Mouse (Mus musculus) left cerebral cortex, adult 18-20 months (tissue): ENCODE measurements around the gene Krtap9-1. TPM values are rescaled to one million over a fixed set of nuclear protein-coding genes. Genes with fewer than 3 reads are reported as not detected.
"Not testable (repeated sequence)": the region's sequence is repeated elsewhere in the genome, so short reads cannot be mapped to it uniquely, and the experiment has no call there.

ENCODE experiments used
- DNase-seq, 2 experiments: peaks; one replicate each; pipeline ENCODE4 v3.0.0; 2021 to 2022; ENCODE audit warnings: low spot score in 2 of 2, mixed read lengths in 1 of 2
- long read RNA-seq, 2 experiments: library from polyadenylated mRNA; stranded (forward); transcript quantifications; one replicate each; pipeline ENCODE4 v2.0.0; 2021
- total RNA-seq, 2 experiments: library from RNA; stranded (reverse); gene quantifications; 2 replicates each; pipeline ENCODE4 v1.2.3; 2021

Gene Krtap9-1
- not detected for total RNA-seq
- long read RNA-seq, experiment 1, result 0 reads
- long read RNA-seq, experiment 2, result 0 reads

GRCm38 (mm10) chr11:99873089-99873488, at the start of gene Krtap9-1:
Gene Krtap9-1, plus strand, starts transcription at chr11:99873389.
- DNase-seq, result not testable (repeated sequence)

- DNase-seq, result no peak
Observed at GRCm38 (mm10) chr11:99837966-99838365, 35.2 kb upstream of the Krtap9-1 start, which contains the start of gene 2300003K06Rik. Gene 2300003K06Rik, minus strand, starts transcription at chr11:99838066.

GRCm38 (mm10) chr11:99842185-99842584, 31.0 kb upstream of the Krtap9-1 start:
- DNase-seq, result no peak

- no peak for DNase-seq
Observed at GRCm38 (mm10) chr11:99846746-99847145, 26.4 kb upstream of the Krtap9-1 start.

- DNase-seq, result no peak
Observed at GRCm38 (mm10) chr11:99851508-99851907, 21.7 kb upstream of the Krtap9-1 start, which contains the start of gene Krtap4-16. Gene Krtap4-16, minus strand, starts transcription at chr11:99851608.

- no peak for DNase-seq
Observed at GRCm38 (mm10) chr11:99854121-99854520, 19.1 kb upstream of the Krtap9-1 start.

- DNase-seq, result no peak
Observed at GRCm38 (mm10) chr11:99857617-99858016, 15.6 kb upstream of the Krtap9-1 start, which contains the start of gene Gm11568. Gene Gm11568, plus strand, starts transcription at chr11:99857917.

GRCm38 (mm10) chr11:99858761-99859160, 14.4 kb upstream of the Krtap9-1 start:
- no peak for DNase-seq

- not testable (repeated sequence) for DNase-seq
Observed at GRCm38 (mm10) chr11:99864176-99864575, 9.0 kb upstream of the Krtap9-1 start, which contains the start of gene Gm11559. Gene Gm11559, plus strand, starts transcription at chr11:99864476.

GRCm38 (mm10) chr11:99878887-99879286, 5.7 kb downstream of the Krtap9-1 start, which contains the start of gene Gm11567:
Gene Gm11567, plus strand, starts transcription at chr11:99879187.
- not testable (repeated sequence) for DNase-seq

- no peak for DNase-seq
Observed at GRCm38 (mm10) chr11:99907620-99908019, 34.4 kb downstream of the Krtap9-1 start, which contains the start of gene Krtap31-1. Gene Krtap31-1, plus strand, starts transcription at chr11:99907920.

- no peak for DNase-seq
Observed at GRCm38 (mm10) chr11:99914451-99914850, 41.3 kb downstream of the Krtap9-1 start, which contains the start of gene Gm11565. Gene Gm11565, plus strand, starts transcription at chr11:99914751.

Other genes with a start within 250 kb of the Krtap9-1 start
- gene Krtap4-1, start 245.2 kb upstream of the Krtap9-1 start, total RNA-seq, result not detected
- gene Krtap4-2, start 238.3 kb upstream of the Krtap9-1 start, total RNA-seq, result not detected
- gene Krtap4-7, start 229.3 kb upstream of the Krtap9-1 start, total RNA-seq, result not detected
- gene Gm11555, start 223.2 kb upstream of the Krtap9-1 start, total RNA-seq, result not detected
- gene Gm11563, start 214.4 kb upstream of the Krtap9-1 start, total RNA-seq, result not detected
- not detected for gene Krtap4-6, start 207.4 kb upstream of the Krtap9-1 start, total RNA-seq
- gene Gm14190, start 182.6 kb upstream of the Krtap9-1 start, total RNA-seq, result not detected
- not detected for gene Gm14180, start 139.1 kb upstream of the Krtap9-1 start, total RNA-seq
- gene Gm11595, start 100.5 kb upstream of the Krtap9-1 start, total RNA-seq, result not detected
- gene Krtap4-8, start 92.7 kb upstream of the Krtap9-1 start, total RNA-seq, result not detected
- gene Krtap4-9, start 88.2 kb upstream of the Krtap9-1 start, total RNA-seq, result not detected
- gene Gm11596, start 79.9 kb upstream of the Krtap9-1 start, total RNA-seq, result not detected
- gene Gm11569, start 74.5 kb upstream of the Krtap9-1 start, total RNA-seq, result not detected
- not detected for gene Gm11554, start 68.9 kb upstream of the Krtap9-1 start, total RNA-seq
- not detected for gene Krtap4-13, start 63.5 kb upstream of the Krtap9-1 start, total RNA-seq
- not detected for gene Gm11564, start 57.7 kb upstream of the Krtap9-1 start, total RNA-seq
- gene 2300003K06Rik, start 35.3 kb upstream of the Krtap9-1 start, total RNA-seq, result not detected
- not detected for gene Krtap4-16, start 21.8 kb upstream of the Krtap9-1 start, total RNA-seq
- gene Gm11568, start 15.5 kb upstream of the Krtap9-1 start, total RNA-seq, result not detected
- not detected for gene Gm11559, start 8.9 kb upstream of the Krtap9-1 start, total RNA-seq
- gene Gm11567, start 5.8 kb downstream of the Krtap9-1 start, total RNA-seq, result not detected
- not detected for gene Krtap31-1, start 34.5 kb downstream of the Krtap9-1 start, total RNA-seq
- not detected for gene Gm11565, start 41.4 kb downstream of the Krtap9-1 start, total RNA-seq
- not detected for gene Krtap31-2, start 62.9 kb downstream of the Krtap9-1 start, total RNA-seq
- gene Krtap9-5, start 75.1 kb downstream of the Krtap9-1 start, total RNA-seq, result not detected
- gene Krtap29-1, start 105.7 kb downstream of the Krtap9-1 start, total RNA-seq, result not detected
- gene Krtap16-1, start 113.2 kb downstream of the Krtap9-1 start, total RNA-seq, result not detected
- not detected for gene Krtap17-1, start 120.6 kb downstream of the Krtap9-1 start, total RNA-seq
- gene Krt33a, start 142.8 kb downstream of the Krtap9-1 start, total RNA-seq, result not detected
- not detected for gene Krt33b, start 156.5 kb downstream of the Krtap9-1 start, total RNA-seq
- gene Krt34, start 168.2 kb downstream of the Krtap9-1 start, total RNA-seq, result not detected
- not detected for gene Krt31, start 177.2 kb downstream of the Krtap9-1 start, total RNA-seq
- gene Krt32, start 214.8 kb downstream of the Krtap9-1 start, total RNA-seq, result not detected
- not detected for gene Krt35, start 222.9 kb downstream of the Krtap9-1 start, total RNA-seq
- gene Krt36, start 232.2 kb downstream of the Krtap9-1 start, total RNA-seq, result not detected
- not detected for gene Krt13, start 248.2 kb downstream of the Krtap9-1 start, total RNA-seq